Mouse (Mus musculus) intestine, embryonic 16.5 days (tissue): Measurements from ENCODE around the gene Olfr19. TPM values are rescaled to one million over a fixed set of nuclear protein-coding genes. Genes with fewer than 3 reads are reported as not detected.
"Not testable (repeated sequence)": the region's sequence is repeated elsewhere in the genome, so short reads cannot be mapped to it uniquely, and the experiment has no call there.

Experiments
- ATAC-seq: fragments of 200-750 bp; cut with Nextera tagmentation; 2 replicates; pipeline ENCODE4 v1.8.0; 2017; ENCODE audit warnings: moderate TSS enrichment, moderate library complexity
- H3K27ac ChIP-seq: fragments of 300-500 bp; sonication (generic); 2 replicates; pipeline ENCODE4 v1.5.1; 2014; ENCODE audit warnings: mild to moderate bottlenecking, low read length
- H3K27me3 ChIP-seq: fragments of 300-500 bp; sonication (generic); replicated peaks from 2 replicates; pipeline ENCODE4 v1.6.1; 2014; ENCODE audit warnings: low read length, control low read depth, mixed read lengths; ENCODE audit not compliant: control insufficient read depth, insufficient read depth
- H3K36me3 ChIP-seq: fragments of 300-500 bp; sonication (generic); 2 replicates; pipeline ENCODE4 v1.6.1; 2014; ENCODE audit warnings: low read length, control low read depth; ENCODE audit not compliant: control insufficient read depth, insufficient read depth
- H3K4me1 ChIP-seq: fragments of 300-500 bp; sonication (generic); 2 replicates; pipeline ENCODE4 v1.6.1; 2014; ENCODE audit warnings: low read length, control low read depth, mixed read lengths; ENCODE audit not compliant: control insufficient read depth, insufficient read depth
- H3K4me2 ChIP-seq: fragments of 300-500 bp; sonication (generic); 2 replicates; pipeline ENCODE4 v1.6.1; 2014; ENCODE audit warnings: low read depth, low read length, control low read depth
- H3K4me3 ChIP-seq: fragments of 300-500 bp; sonication (generic); 2 replicates; pipeline ENCODE4 v1.5.1; 2014; ENCODE audit warnings: mild to moderate bottlenecking, low read length
- H3K9ac ChIP-seq: fragments of 300-500 bp; sonication (generic); 2 replicates; pipeline ENCODE4 v1.6.1; 2014; ENCODE audit warnings: low read depth, low read length
- H3K9me3 ChIP-seq: fragments of 300-500 bp; sonication (generic); 2 replicates; pipeline ENCODE4 v1.6.1; 2016; ENCODE audit warnings: low read length, control low read depth; ENCODE audit not compliant: control insufficient read depth
- WGBS: fragments of 180-500 bp; shearing (Covaris S2); extraction: QIAGEN DNeasy Blood & Tissue Kit; methylation state at CpG from one replicate; pipeline ENCODE4 v1.1.7; 2014; 5-methylcytosine and 5-hydroxymethylcytosine counted together
- polyA plus RNA-seq: library from polyadenylated mRNA; unstranded; fragments of >200 nt; fragmentation: Nextera tagmentation; extraction: Ambion mirVana; gene quantifications from 2 replicates; pipeline ENCODE4 v1.2.1, GENCODE M21; 2015

The Olfr19 gene
- polyA plus RNA-seq = not detected in 2 replicates

DNA sequence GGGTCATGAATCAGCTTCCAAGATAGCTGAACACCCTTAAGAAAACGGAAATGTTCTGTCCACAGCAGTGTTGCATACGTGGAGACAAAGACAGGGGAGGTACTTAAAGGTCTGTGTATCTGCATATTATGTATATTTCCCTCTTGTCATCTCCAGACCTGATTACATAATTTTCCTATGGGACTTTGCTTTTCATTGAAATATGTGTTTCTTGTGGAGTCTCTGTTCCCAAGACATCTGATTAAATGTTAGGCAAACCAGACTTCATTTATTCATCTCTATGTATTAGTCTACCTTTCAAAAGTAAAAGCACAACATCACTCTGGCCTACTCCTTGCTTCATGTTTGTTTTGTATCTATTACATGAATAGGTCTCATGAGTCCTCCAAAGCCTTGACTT, at the start of gene Olfr19:
Gene Olfr19 (minus strand): TSS at position 101 of the 400 bp plus-strand sequence.
- Histone ChIP-seq H3K9ac (no peak within 1 kb of the TSS), H3K36me3 (no peaks in the 10 kb centered on the region), H3K4me2 (no peak within 1 kb of the TSS), H3K4me3 (no peak within 1 kb of the TSS), H3K27ac (no peak within 1 kb of the TSS), H3K4me1 (no peaks in the 10 kb centered on the region), H3K27me3 (no peaks in the 10 kb centered on the region), H3K9me3 (no peaks in the 10 kb centered on the region)
- WGBS = 77% methylated on average over 2 of the region's 2 CpGs
- no peak for ATAC-seq

DNA sequence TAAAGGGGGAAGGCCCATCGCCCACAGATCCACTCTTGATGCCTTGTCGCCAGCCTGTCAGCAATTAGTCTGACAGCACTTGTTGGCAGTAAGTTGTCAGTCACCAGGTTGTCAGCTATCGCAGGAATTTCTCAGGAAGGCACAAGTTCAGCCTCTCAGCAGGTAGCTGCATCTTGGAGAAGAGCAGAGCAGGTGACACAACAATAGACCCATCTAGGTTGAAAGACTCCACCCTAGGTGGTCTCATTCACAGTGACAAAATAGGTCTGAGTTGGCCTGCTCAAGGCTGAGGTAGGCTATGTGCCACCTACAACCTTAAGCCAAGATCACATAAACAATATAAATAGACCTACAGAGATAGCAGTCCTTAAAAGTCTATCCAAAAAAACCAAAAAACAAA, 8.8 kb upstream of the Olfr19 start:
- no peaks in the 10 kb centered on the region for H3K27me3 ChIP-seq
- H3K4me1 ChIP-seq = no peaks in the 10 kb centered on the region
- H3K36me3 ChIP-seq = no peaks in the 10 kb centered on the region
- no peaks in the 10 kb centered on the region for H3K9me3 ChIP-seq
- H3K4me2 ChIP-seq = no peak overlapping the region
- WGBS = 66% methylated on average over 3 of the region's 3 CpGs
- no peak for ATAC-seq
- H3K4me3 ChIP-seq = no peak overlapping the region
- H3K27ac ChIP-seq = no peak overlapping the region
- H3K9ac ChIP-seq = no peak overlapping the region

DNA sequence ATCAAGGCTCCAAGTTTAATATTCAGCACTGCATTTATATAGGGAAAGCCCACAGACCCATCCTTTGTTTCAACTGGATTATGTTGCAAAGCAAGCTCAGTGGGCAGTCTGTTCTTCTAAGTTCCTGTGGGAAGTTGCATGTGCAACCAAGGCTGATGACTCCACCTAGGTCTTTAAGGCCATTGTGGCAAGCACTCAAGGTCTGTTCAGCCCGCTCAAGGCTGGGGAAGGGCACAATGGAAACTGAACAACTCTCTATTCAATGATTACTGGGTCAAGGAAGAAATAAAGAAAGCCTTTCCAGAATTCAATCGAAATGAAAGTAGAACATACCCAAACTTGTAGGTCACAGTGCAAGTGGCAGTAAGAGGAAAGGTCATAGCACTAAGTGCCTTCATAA, 7.8 kb upstream of the Olfr19 start:
- H3K9ac ChIP-seq = no peak overlapping the region
- H3K27ac ChIP-seq = no peak overlapping the region
- no peak overlapping the region for H3K4me2 ChIP-seq
- no peaks in the 10 kb centered on the region for H3K9me3 ChIP-seq
- H3K4me3 ChIP-seq = no peak overlapping the region
- H3K4me1 ChIP-seq = no peaks in the 10 kb centered on the region
- H3K27me3 ChIP-seq = no peaks in the 10 kb centered on the region
- WGBS = 76% methylated on average over 2 of the region's 2 CpGs
- no peaks in the 10 kb centered on the region for H3K36me3 ChIP-seq
- ATAC-seq = no peak

DNA sequence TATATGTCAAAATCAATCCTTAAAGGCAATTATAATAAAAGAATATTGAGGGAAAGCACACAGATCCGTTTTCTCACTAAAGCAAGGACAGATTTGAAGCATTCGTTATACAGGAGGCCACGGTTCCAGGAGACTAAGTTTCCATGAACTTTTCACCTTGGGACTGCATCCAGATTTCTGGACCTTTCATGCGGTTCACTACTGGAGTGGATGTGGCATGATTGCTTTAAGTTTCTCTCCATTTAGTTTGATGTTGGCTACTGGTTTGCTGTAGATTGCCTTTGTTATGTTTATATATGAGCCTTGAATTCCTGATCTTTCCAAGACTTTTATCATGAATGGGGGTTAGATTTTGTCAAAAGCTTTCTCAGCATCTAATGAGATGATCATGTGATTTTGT, 11.2 kb downstream of the Olfr19 start:
- H3K36me3 ChIP-seq = no peaks in the 10 kb centered on the region
- no peak for ATAC-seq
- 80% methylated on average over 4 of the region's 4 CpGs for WGBS

DNA sequence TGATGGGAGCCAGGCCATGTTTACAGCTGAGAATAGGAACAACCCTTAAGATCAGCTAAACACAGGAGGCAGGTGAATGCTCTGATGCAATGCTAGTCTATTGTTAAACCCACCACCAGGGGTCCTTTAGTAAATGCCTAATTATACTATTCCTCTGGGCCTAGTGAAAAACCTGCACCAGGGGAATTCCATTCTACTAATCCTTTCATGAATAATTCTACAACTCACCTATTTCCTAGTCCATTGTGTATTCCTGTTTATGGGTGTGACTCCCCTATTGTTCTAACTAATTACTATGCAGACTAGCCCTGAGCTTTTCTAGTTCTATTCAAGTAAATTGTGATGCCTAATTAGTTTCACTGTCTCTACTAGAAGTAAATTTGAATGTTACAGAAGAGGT, 11.7 kb downstream of the Olfr19 start:
- H3K36me3 ChIP-seq, ATAC-seq: not testable (repeated sequence)

More for the DNA sequence above, 11.2 kb downstream of the Olfr19 start:
- H3K9me3 ChIP-seq = no peaks in the 10 kb centered on the region
- H3K4me3 ChIP-seq = no peak overlapping the region
- H3K4me1 ChIP-seq = no peaks in the 10 kb centered on the region
- H3K27ac ChIP-seq = no peak overlapping the region
- H3K9ac ChIP-seq = no peak overlapping the region
- no peak overlapping the region for H3K4me2 ChIP-seq
- H3K27me3 ChIP-seq = no peaks in the 10 kb centered on the region

GRCm38 (mm10) chr16:16645148-16645547, 31.1 kb downstream of the Olfr19 start:
- H3K27me3 ChIP-seq = no peaks in the 10 kb centered on the region
- H3K27ac ChIP-seq = no peak overlapping the region
- no peaks in the 10 kb centered on the region for H3K9me3 ChIP-seq
- H3K36me3 ChIP-seq = no peaks in the 10 kb centered on the region
- ATAC-seq = no peak
- H3K4me2 ChIP-seq = no peak overlapping the region
- H3K4me1 ChIP-seq = no peaks in the 10 kb centered on the region
- H3K9ac ChIP-seq = no peak overlapping the region
- 80% methylated on average over 1 of the region's 1 CpGs for WGBS
- no peak overlapping the region for H3K4me3 ChIP-seq

More for the DNA sequence above, 11.7 kb downstream of the Olfr19 start:
- not testable (repeated sequence) for H3K4me1 ChIP-seq, H3K9me3 ChIP-seq, H3K9ac ChIP-seq, H3K27me3 ChIP-seq, H3K4me2 ChIP-seq, H3K4me3 ChIP-seq, H3K27ac ChIP-seq

GRCm38 (mm10) chr16:16633730-16634129, 42.5 kb downstream of the Olfr19 start:
- Histone ChIP-seq H3K36me3 (no peaks in the 10 kb centered on the region), H3K4me3 (no peak overlapping the region), H3K27ac (no peak overlapping the region), H3K4me2 (no peak overlapping the region), H3K9me3 (no peaks in the 10 kb centered on the region), H3K9ac (no peak overlapping the region), H3K27me3 (no peaks in the 10 kb centered on the region), H3K4me1 (no peaks in the 10 kb centered on the region)
- ATAC-seq = no peak

Other genes starting within 250 kb of the Olfr19 start
- 13.0 and 14.4 TPM in 2 replicates for gene Fgd4, start 75.9 kb downstream of the Olfr19 start, polyA plus RNA-seq
- gene Spag6l, start 153.1 kb upstream of the Olfr19 start, polyA plus RNA-seq = 0.34 and 0.60 TPM in 2 replicates
- 0.27 and 0.49 TPM in 2 replicates for gene Igll1, start 187.6 kb upstream of the Olfr19 start, polyA plus RNA-seq
- 49.2 and 49.8 TPM in 2 replicates for gene Top3b, start 194.3 kb upstream of the Olfr19 start, polyA plus RNA-seq
- 1.5 and 1.6 TPM in 2 replicates for gene Vpreb1, start 194.4 kb upstream of the Olfr19 start, polyA plus RNA-seq
- gene Ppm1f, start 220.1 kb upstream of the Olfr19 start, polyA plus RNA-seq = 15.6 and 16.0 TPM in 2 replicates